Mouse (Mus musculus): ENCODE results near the gene Mal.
"Not testable (repeated sequence)": the region's sequence is repeated elsewhere in the genome, so short reads cannot be mapped to it uniquely, and the experiment has no call there.

Mal gene

GRCm38 (mm10) chr2:127625659-127626058, 30.8 kb downstream of the Mal start:
- in situ Hi-C loops (cut with MboI; ENCODE audit: low sequenced_read_pairs): no loop called here

- in situ Hi-C loops (cut with MboI; ENCODE audit: low sequenced_read_pairs): no loop called here
Measured at GRCm38 (mm10) chr2:127624786-127625185, 31.7 kb downstream of the Mal start.

- in situ Hi-C loops (cut with MboI; ENCODE audit: low sequenced_read_pairs): no loop called here
Measured at GRCm38 (mm10) chr2:127622065-127622464, 34.4 kb downstream of the Mal start.

DNA sequence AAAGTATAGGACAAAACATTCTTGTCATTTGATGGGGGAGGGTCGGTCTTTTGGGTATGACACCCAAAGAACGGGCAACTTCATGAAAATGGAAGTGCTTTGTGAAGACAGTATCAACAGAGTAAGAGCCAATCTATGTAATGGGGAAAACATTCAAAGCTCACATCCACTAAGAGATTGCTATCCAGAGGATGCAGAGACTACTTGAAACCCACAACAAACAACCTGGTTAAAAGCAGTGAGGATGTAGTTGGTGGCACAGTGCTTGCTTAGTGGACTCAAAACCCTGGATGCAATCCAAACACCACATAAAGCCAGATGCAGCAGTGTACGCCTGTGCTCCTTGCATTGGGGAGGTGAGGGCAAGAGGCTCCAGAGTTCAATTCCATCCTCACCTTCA, 37.2 kb downstream of the Mal start:
- in situ Hi-C loops (cut with MboI; ENCODE audit: low sequenced_read_pairs): no loop called here

DNA sequence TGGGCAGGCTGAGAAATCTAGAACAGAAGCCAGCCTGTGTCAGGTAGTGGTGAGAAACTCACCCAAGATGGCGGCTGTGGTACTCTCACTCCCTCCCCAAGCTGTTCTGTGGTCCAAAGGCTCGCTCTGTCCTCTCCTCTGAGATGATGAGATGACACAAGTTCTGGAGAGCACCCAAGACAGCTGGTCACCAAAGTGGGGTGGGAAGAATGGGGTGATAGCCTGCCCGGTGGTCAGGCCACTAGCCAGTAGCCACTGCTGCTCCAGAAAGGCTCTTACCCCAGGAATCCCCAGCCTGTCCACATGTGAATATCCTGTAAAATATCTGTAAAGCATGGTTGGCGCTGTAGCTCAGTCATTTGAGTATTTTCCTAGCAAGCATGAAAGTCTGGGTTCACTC, 44.2 kb downstream of the Mal start:
- in situ Hi-C loops (cut with MboI; ENCODE audit: low sequenced_read_pairs): no loop called here

GRCm38 (mm10) chr2:127611386-127611785, 45.1 kb downstream of the Mal start:
- in situ Hi-C loops (cut with MboI; ENCODE audit: low sequenced_read_pairs): no loop called here

DNA sequence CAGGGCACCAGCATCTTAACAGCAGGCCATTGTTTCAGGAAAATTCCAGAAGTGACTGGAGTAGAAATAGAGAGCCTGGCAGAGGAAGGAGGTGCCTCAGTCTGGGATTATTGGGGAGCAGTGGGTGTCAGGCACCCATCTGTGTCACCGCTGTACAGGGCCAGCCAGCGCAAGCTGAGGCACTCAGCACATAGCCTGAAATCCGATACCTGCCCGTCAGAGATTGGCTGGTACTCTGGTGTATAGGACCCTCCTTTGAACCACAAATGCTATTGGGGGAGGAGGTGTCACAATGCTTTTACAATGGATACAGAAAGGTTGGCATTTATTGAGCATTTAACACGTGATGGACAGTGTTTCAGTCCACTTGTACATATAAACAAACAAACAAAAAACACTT, 47.5 kb downstream of the Mal start:
- in situ Hi-C loops (cut with MboI; ENCODE audit: low sequenced_read_pairs): no loop called here

- in situ Hi-C loops (cut with MboI; ENCODE audit: low sequenced_read_pairs): no loop called here
Measured at GRCm38 (mm10) chr2:127608234-127608633, 48.3 kb downstream of the Mal start.

DNA sequence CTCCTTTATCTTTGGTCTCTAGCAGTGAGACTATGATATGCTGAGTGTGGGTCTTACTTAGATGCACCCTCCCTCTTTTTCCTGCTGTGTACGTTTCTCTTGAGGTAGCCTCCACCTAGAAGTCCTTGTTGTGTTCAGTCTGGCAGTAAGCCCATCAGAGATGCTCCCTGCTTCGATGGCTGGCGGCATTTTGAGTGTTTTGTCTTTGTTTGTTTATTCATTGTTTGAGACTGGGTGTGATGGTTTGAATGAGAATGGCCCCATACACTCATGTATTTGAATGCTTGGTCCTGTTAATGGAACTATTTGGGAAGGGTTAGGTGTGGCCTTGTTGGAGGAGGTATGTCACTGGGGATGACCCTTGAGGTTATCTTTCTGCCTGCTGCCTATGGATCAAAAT, 51.3 kb downstream of the Mal start:
- in situ Hi-C loops (cut with MboI; ENCODE audit: low sequenced_read_pairs): no loop called here

- in situ Hi-C loops (cut with MboI; ENCODE audit: low sequenced_read_pairs): not testable (repeated sequence)
Measured at GRCm38 (mm10) chr2:127603383-127603782, 53.1 kb downstream of the Mal start.

DNA sequence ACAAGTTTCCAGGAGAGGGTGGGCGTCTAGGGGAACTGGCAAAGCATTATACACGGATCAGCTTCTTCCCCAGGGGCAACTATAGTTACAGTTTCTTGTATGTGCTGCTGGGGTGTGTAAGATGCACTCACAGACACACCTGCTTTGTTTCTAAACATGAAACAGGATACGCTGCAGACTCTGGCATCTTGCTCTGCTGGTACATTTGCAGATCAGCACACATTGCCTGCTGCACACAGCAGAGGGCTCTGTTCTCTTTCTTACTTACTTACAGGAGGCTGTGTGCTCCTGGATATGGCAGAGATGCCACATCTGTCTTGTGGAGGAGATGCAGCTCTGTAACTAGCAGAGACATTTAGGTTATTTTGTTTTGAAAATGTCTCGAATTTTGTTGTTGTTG, 65.7 kb downstream of the Mal start:
- in situ Hi-C loops (cut with MboI; ENCODE audit: low sequenced_read_pairs): no loop called here

- in situ Hi-C loops (cut with MboI; ENCODE audit: low sequenced_read_pairs): no loop called here
Measured at GRCm38 (mm10) chr2:127590204-127590603, 66.3 kb downstream of the Mal start.

GRCm38 (mm10) chr2:127588897-127589296, 67.6 kb downstream of the Mal start:
- in situ Hi-C loops (cut with MboI; ENCODE audit: low sequenced_read_pairs): no loop called here

GRCm38 (mm10) chr2:127587514-127587844, 69.0 kb downstream of the Mal start:
- in situ Hi-C loops (cut with MboI; ENCODE audit: low sequenced_read_pairs): no loop called here

GRCm38 (mm10) chr2:127586694-127587513, 69.6 kb downstream of the Mal start, which contains the start of the genes Zfp661 and Mrps5:
Gene Zfp661, minus strand, starts transcription at chr2:127587094.
Gene Mrps5, plus strand, starts transcription at chr2:127587222.
- in situ Hi-C loops (cut with MboI; ENCODE audit: low sequenced_read_pairs): no loop called here

DNA sequence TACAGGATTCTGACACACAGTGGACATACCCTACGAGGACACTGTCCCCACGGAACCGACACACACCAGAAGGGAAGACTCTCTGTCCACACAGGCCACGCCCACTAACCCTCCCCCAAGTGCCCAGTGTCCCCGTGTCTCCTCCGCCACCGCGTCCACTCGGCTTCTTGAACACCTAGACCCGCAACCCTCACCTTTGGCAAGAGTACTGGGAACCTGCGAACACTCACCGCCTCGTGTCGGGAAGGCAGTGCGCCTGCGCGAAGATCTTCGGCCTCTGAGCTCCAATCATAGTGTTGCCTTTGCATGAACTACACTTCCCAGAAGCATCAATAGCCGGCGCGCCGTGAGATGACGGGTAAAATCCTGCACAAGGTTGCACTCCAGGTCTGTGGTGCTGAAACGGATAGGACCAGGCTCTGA, 72.0 kb downstream of the Mal start:
- in situ Hi-C loops (cut with MboI; ENCODE audit: low sequenced_read_pairs): no loop called here
